Mouse (Mus musculus) left cerebral cortex, postnatal 4 days (tissue): ENCODE data around the gene Ipmk. TPM values are rescaled to one million over a fixed set of nuclear protein-coding genes. Genes with fewer than 3 reads are reported as not detected.

Experiments
- DNase-seq: peaks from one replicate; pipeline ENCODE4 v3.0.0-alpha.2; 2022
- intact Hi-C: fragments of 180-260 bp; cut with DNase I; formaldehyde crosslinking; loops from one replicate; pipeline ENCODE4 v1.15.1; 2025
- total RNA-seq, 2 experiments: library from RNA; stranded (reverse); gene quantifications; 2 replicates each; pipeline ENCODE4 v1.2.3; 2021

Gene Ipmk
- total RNA-seq = 10 to 100 TPM; 42.1 to 42.9 TPM

GRCm38 (mm10) chr10:71347509-71347949 lies at the start of gene Ipmk:
Gene Ipmk (plus strand): TSS chr10:71347763.
- DNase-seq = peak; percentile 100
- intact Hi-C loops = no loop called here

DNA sequence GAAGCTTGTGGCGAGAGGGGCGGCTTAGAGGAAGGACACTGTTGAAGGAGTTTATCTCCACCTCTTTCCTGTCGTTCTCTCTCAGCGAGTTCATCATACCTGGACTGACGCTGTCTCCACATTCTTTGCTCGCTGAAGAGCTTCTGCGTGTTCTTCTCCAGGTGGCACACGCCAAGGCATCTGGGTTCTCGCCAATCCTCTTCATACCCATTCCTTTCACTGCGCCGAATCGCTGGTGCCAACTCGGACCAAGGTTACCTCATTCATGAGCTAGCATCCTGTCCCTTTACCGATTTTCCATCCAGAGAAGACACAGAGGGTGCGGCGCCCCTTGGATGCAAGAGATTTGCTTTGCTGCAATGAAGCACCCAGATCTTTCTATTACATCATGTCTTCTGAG lies 47.4 kb upstream of the Ipmk start:
- intact Hi-C loops = no loop called here
- DNase-seq = no peak

DNA sequence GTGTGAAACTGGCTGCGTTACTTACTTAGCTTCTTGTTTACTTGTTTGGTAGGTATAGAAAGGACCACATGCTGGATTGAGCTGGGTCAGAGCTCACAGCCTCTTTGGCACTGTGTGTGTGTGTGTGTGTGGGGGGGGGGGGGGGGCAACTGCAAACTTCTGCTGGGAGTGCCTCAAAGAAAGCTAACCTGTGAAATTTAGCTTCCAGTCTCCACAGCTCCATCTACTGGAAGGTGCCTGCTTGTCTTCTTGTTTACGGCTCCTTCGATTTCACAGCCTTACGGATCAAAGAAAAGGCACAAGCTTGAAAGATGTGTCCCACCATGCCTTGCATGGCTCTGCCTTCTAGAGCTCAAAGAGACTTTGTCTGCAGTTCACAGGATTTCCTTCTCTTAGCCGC lies 45.1 kb upstream of the Ipmk start:
- intact Hi-C loops = no loop called here

DNA sequence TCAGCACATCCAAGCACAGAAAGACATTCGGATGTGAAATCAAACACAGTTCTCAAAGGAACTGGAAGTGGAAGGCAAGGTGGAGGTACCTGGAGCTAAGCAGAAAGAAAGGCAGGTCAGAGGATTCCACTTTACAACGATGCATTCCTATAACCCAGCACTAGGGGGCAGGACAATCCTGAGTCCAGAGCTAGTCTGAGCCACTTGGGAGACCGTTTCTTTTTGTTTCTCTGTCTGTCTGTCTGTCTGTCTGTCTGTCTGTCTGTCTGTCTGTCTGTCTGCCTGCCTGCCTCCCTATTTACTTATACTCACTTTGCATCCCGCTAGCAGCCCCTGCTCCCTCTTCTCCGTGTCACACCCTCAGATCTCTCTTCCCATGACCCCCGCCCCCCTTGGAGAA lies 41.4 kb upstream of the Ipmk start:
- DNase-seq = peak; percentile 26
- intact Hi-C loops = no loop called here

More for the DNA sequence above, 45.1 kb upstream of the Ipmk start:
- DNase-seq = no peak

DNA sequence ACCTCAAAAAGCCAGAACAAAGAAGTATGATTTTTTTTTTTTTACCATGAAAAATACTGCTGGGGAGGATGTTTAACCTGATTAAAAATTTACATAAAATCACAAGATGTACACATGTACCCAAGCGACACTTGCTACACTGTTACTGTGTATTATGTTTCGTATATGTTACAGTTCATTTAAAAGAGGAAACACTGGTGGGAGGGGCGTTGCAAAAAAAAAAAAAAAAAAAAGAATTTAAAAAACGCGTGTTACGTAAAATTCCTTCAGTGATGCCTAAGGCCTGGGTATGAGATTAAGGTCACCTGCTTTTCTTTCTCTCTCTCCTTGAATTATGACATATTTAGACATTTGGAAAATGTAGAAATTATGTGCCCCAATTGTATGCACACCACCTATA lies 40.8 kb upstream of the Ipmk start:
- intact Hi-C loops = no loop called here
- DNase-seq = no peak

DNA sequence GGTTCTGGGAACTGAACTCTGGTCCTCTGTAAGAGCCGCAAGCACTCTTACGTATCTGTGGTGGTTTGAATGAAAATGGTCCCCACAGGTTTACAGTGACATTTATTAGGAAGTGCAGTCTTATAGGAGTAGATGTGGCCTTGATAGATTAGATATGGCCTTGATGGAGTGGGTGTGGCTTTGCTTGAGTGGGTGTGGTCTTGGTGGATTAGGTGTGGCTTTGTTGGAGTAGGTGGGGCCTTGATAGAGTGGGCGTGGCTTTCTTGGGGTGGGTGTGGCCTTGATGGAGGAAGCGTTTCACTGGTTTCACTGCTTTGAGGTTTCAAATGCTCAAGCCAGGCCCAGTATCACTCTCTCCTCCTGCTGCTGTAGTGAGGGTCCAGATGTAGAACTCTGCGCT lies 39.4 kb upstream of the Ipmk start:
- DNase-seq = no peak
- intact Hi-C loops = no loop called here

GRCm38 (mm10) chr10:71310288-71310687 lies 37.3 kb upstream of the Ipmk start:
- no peak for DNase-seq
- intact Hi-C loops = no loop called here

DNA sequence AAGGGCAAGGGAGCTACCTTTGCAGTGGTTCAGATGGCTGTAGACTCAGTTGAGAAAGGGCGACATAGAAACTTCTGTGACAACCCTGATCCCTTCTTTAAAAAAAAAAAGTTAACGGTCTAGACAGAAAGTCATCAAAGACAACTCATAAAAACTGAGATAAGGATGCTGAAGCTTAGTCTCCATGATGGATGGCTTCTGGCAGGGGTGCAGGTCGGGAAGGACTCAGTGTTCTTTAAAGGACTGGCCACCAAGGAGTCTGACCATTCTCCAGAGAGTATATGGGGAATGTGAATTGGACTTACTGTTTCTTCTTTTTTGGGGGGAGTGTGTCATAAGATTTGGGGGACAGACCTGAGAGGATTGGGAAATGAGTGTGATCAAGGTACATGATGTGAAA lies 33.0 kb upstream of the Ipmk start:
- intact Hi-C loops = no loop called here
- no peak for DNase-seq

DNA sequence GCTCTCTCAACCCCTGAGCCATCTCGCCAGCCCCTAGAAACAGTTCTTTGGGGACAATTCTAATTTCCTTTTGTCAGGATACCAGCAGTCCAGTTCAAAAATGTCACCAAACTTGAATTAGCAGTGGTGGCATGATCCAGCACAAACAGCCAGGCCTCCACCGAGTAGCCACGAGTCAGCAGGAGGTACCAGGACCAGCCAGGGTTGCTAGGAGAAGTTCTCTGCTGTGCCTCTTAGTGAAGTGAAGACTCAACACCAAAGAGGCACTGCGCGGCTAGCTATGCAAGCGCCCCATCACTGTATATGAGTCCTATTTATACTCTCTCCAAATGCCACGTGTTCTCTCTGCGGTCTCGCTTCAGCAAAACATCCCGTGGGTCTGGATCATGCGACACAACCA lies 31.5 kb upstream of the Ipmk start:
- intact Hi-C loops = no loop called here

DNA sequence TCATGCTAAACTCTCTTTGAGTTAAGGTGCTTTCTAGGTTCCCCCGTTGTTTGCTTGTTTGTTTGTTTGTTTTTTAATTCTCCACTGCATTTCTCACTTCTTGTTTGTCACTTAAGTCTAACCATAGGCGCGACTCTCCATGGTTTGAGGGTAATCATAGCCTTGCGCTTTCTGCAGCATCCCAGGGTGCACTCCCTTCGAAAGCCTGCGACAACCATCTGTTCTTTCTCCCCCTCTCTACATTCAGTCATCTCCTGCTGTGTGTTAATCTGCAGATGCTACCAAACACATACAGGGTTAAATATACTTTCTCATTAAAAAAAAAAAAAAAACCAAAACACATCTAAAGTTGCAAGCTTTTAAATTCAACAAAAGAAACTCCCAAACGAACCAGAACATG lies 31.1 kb upstream of the Ipmk start:
- intact Hi-C loops = no loop called here
- DNase-seq = no peak

More for the DNA sequence above, 31.5 kb upstream of the Ipmk start:
- DNase-seq = peak; percentile 26

DNA sequence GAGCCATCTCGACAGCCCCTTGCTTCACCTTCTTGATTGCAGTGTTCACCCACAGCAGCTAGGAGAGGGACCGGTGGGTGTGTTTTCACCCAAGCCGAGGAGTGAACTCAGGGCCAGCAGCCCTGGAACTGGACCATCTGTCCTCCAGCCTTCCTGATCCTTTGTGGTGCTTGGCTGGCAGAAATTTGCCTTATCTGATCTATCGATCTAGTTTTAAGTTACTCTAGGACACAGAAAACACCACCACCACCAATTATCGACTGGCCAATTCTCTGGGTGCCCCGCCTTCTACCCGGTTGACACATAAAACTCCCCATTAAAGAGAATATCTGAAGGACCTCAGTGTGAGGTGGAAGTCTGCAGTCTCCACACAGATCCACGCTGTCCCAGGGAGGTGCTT lies 23.9 kb upstream of the Ipmk start:
- DNase-seq = no peak
- intact Hi-C loops = no loop called here

DNA sequence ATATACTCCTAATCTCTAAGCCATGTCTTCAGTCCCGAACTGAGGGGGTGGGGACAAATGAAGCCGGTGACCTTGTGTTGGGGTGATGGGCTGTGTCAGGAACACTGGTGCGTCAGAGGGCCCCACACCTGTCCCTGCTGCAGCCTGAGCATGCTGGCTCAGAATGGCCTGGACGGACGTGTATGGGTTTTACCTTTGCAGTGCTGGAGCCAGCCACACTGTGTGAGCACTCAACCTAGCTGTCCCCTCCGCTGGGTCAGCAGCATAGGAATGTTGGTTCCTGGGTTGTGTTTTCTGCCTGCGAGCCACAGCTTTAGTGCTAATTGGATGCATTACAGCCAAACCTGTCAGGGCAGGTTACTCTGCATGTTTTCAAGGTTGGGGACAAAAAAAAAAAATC lies 21.4 kb upstream of the Ipmk start:
- intact Hi-C loops = no loop called here
- no peak for DNase-seq

- peak; percentile 69 for DNase-seq
- intact Hi-C loops = loop anchor here (1.0 kb wide), 1 partner anchor 75 kb away; no protein-coding TSS in a partner anchor
Measured at GRCm38 (mm10) chr10:71326789-71327188, 20.8 kb upstream of the Ipmk start.

DNA sequence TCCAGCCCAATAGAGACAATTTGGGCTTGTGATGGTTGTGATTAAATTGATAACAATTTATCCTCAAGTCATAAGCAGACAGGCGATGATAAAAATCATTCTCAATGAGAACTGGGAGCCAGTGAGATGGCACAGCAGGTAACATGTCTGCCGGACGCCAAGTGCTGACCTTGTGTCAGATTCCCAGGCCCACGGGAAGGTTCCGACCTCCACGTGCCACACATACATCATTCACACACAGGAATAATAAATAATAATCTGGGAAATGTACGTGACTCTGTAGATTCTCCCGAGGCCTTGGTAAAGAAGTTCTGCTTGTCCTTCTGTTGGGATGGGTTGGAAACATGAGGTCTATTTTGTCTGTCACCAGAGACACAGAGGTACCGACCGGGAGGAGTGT lies 20.2 kb upstream of the Ipmk start:
- intact Hi-C loops = loop anchor here (1.0 kb wide), 1 partner anchor 74 kb away; no protein-coding TSS in a partner anchor
- no peak for DNase-seq

DNA sequence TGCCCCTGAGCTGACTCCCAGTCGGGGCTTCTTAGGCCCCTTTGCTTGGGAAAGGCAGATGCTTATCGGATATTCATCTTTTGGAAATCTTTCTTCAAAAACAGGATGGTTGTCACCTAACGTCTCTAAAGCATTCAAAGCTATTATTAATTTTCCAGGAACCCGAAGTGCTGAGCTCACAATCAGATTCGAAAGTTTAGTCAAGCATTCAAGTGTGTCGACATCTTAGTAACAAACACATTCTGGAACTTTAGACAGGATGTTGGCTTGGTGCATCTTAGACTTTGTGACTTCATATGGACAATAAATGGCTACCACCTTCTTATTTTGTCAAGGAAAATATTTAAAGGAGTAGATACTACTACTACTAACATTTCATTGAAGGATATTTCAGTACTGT lies 19.2 kb upstream of the Ipmk start:
- intact Hi-C loops = no loop called here
- DNase-seq = no peak

GRCm38 (mm10) chr10:71328870-71329269 lies 18.7 kb upstream of the Ipmk start:
- intact Hi-C loops = no loop called here
- no peak for DNase-seq

DNA sequence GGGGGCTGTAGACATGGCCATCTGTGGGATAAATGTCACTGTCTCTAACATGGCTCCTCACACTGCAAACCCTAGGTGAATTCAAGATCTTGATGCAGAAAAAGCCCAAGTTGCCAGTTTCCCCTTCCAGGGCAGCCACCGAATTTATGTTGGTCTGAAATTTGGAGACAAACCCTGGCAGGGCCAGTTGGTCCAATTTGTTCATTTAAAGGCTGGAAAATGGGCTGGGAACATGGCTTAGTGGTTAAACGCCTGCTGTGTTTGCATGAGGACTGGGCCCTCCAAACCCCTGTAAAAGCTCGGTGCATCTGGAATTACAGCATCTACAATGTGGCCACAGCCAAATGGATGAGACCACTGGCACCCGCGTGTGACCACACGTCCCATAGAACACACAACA lies 18.3 kb upstream of the Ipmk start:
- no peak for DNase-seq
- intact Hi-C loops = no loop called here

DNA sequence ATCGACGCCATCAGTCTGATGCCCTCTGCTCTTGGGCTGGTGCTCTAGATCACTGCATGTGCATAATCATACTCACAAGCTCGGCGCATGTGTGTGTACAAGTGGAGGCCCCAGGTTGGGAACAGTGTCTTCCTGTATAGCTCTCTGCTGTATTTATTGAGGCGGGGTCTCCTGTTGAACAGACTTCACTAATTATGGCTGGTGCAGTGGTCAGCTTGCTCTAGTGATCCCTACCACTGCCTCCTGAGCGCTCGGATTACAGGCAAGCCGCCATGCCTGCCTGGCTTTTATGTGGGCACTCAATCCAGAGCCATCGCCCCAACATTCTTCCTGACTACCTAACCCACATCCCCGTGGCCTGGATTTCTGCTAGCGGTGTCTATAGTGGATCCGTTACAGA lies 17.5 kb upstream of the Ipmk start:
- intact Hi-C loops = no loop called here
- DNase-seq = no peak

GRCm38 (mm10) chr10:71331908-71332307 lies 15.7 kb upstream of the Ipmk start:
- intact Hi-C loops = no loop called here
- no peak for DNase-seq

DNA sequence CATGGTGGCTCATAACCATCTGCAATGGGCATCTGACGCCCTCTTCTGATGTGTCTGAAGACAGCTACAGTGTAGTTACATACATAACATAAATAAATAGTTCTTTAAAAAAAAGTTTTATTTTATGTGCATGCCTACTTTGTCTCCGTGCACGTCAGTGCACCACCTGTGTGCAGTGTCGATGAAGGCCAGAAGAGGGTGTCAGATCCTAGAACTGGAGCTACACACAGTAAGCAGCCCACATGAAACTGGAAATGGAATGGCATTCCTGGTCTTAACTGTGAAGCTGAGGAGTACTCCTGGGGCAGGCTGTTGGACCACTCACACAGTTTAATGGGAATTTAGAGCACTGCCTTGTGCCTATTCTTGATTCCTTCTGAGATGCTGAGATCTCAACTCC lies 15.2 kb upstream of the Ipmk start:
- DNase-seq = no peak
- intact Hi-C loops = no loop called here

GRCm38 (mm10) chr10:71332859-71333258 lies 14.7 kb upstream of the Ipmk start:
- DNase-seq = no peak
- intact Hi-C loops = no loop called here

- DNase-seq = no peak
- intact Hi-C loops = no loop called here
Measured at GRCm38 (mm10) chr10:71337733-71338132, 9.8 kb upstream of the Ipmk start.

DNA sequence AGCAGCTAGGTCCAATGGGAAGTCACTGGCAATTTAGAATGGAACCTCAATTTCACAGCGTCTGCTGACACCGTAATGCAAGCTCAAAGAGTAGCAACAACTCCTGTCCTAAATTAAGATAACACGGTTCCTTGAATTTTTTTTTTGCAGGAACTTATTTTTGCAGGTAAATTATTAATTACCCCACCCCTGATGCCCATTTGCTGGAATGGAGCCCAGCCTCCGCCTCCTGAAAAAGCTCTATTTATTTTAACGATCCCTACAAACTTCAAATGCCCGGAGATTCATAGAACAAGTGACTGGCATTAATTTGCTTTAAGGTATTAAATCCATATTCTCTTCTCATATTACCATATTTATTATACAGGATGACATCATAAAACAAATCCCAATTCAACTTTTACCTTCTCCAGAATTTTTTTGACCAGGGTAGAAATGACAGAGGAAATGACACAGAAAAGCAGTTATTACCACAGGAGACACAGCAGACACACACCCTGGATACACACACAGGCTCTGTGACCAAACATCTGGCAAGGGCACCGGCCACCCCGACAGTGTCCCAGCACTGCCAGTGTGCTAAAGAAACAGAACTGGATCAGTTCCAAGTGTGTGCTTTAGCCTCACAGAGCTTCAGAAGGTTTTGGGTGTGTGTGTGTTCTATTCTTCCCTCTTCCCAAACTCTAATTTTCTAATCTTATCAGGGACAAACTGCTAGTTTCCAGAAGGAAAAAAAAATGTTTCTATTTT lies 9.2 kb upstream of the Ipmk start:
- intact Hi-C loops = no loop called here
- no peak for DNase-seq
